Mouse (Mus musculus): ENCODE data around the gene Heg1.

GRCm38 (mm10) chr16:33696811-33697575, 12.8 kb downstream of the Heg1 start:
- no peak for TF ChIP-seq JUND (conservative IDR thresholded peaks at IDR 0.05; ENCODE audit: low read depth, low read length)
- TF ChIP-seq EP300 (IDR thresholded peaks at IDR 0.05; ENCODE audit: low read length): no peak
- no peak for TF ChIP-seq IRF4 (IDR thresholded peaks at IDR 0.05; ENCODE audit: low read depth, low read length)
- TF ChIP-seq POLR2A (IDR thresholded peaks at IDR 0.05; ENCODE audit: low read depth, low read length): peak; percentile 29; the same call in 1 of the 2 replicates
- TF ChIP-seq CTCF (conservative IDR thresholded peaks at IDR 0.05 in 1 of 2, IDR thresholded peaks at IDR 0.05 in 1 of 2; ENCODE audit: low read depth in 2 of 2, low read length in 2 of 2): no peak
- no peak for TF ChIP-seq MAZ (IDR thresholded peaks at IDR 0.05; ENCODE audit: low read depth, low read length)
- TF ChIP-seq ZNF384 (IDR thresholded peaks at IDR 0.05; ENCODE audit: low read depth, low read length): no peak
- TF ChIP-seq E2F4 (IDR thresholded peaks at IDR 0.05; ENCODE audit: insufficient replicate concordance, low read depth, low read length): no peak
- TF ChIP-seq MEF2A (IDR thresholded peaks at IDR 0.05; ENCODE audit: borderline replicate concordance, low read depth, low read length): no peak
- TF ChIP-seq GABPA (IDR thresholded peaks at IDR 0.05; ENCODE audit: insufficient replicate concordance, low read depth, low read length): no peak
- TF ChIP-seq ETS1 (conservative IDR thresholded peaks at IDR 0.05; ENCODE audit: low read depth, low read length): no peak
- TF ChIP-seq SIN3A (IDR thresholded peaks at IDR 0.05; ENCODE audit: low read length): no peak; the same call in 1 of the 2 replicates
- no peak for TF ChIP-seq HCFC1 (IDR thresholded peaks at IDR 0.05; ENCODE audit: low read depth, low read length)

All from CH12.LX (cell line).